Mouse (Mus musculus) layer of hippocampus, adult 8-10 months (tissue): ENCODE data around the gene Zdhhc4. TPM values are rescaled to one million over a fixed set of nuclear protein-coding genes. Genes with fewer than 3 reads are reported as not detected.

Experiments
- DNase-seq, 2 experiments: peaks; one replicate each; pipeline ENCODE4 v3.0.0; 2022; ENCODE audit warnings: low spot score in 2 of 2
- total RNA-seq, 4 experiments: library from RNA; stranded (reverse); gene quantifications; 2 replicates each; pipeline ENCODE4 v1.2.4; 2022

Gene Zdhhc4
- total RNA-seq, 4 experiments from 2014 or later: 50.4 to 57.0 (median 54.1) TPM

DNA sequence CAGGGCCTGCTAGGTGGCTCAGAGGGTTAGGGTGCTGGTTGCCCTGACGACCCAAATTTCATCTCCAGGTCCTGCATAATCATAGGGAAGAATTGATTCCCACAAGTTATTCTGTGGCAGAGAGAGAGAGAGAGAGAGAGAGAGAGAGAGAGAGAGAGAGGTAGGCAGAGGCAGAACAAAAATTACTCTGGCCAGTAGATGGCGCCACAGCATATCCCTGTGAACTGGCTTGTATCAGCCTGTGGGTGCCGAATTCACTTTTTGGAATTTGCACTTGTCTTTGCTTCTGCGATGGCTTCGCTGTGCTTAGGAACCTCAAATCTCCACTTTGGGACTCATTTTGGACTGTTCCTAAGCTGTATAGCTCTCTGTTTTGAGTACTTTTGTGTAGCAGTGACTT is 4.8 kb upstream of the Zdhhc4 start:
- peak in 1 of 2 experiments; percentile 90 for DNase-seq

GRCm38 (mm10) chr5:143317288-143317610 is 11.8 kb downstream of the Zdhhc4 start:
- no peak for DNase-seq

DNA sequence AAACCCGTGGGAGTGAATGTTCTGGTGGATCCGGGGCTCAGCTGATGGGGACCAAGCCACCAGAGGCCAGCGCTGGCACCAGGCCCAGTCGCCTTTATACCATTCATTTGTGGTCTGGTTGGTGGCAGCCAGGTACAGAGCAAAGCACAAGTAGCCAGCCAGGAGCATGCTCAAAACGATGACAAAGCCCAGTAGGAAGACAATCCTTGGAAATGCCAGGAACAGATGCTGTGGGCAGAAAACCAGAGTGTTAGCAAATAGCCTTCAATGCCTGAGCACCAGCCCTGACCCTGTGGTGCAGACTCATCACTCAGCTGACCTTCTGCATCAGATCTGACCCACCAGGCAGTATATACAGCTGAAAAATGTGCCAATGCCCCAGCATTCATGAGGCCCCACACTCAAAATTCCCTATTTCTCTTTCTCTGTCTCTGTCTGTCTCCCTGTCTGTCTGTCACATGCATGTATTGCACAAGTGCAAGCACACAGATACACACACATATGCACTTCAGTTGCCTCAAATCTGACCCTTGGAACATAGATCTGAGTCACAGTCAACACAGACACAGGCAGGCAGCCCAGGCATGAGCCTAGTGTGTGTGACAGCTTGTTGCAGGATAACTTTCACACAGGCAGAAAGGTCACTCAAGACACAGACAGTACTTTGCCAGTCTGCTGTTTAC is 12.3 kb downstream of the Zdhhc4 start:
- DNase-seq: no peak

- DNase-seq: no peak
These were observed 13.6 kb downstream of the Zdhhc4 start for GRCm38 (mm10) chr5:143315514-143315888.

- peak; percentile 60 to 86 for DNase-seq
These were observed 14.1 kb downstream of the Zdhhc4 start, which contains the start of gene E130309D02Rik for GRCm38 (mm10) chr5:143314730-143315513. TSS of gene E130309D02Rik (minus strand) at chr5:143315360.

DNA sequence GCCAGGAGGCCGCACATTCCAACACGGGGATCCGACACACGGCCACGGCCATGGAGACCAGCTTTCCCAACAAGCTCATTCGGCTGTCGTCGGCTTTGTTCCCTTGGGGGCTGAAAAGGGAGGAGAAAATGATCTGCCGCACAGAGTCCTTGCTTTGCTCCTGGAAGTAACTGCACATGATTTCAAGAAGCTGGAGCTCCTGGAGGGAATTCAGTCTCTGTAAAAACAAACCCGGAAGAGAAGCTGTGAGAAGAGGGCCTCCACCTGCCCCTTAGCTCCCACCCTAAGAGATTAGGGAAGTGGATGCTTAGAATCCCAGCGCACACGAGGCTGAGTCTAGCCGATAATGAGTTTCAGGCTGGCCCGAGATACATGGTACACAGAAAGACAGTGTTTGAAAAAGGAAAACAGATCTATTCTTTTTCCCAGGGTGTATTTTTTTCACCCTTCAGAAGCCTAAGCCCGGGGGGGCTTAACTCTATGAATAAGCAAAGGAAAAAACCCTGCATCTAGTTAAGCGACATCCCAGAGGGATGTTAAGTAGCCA is 14.8 kb downstream of the Zdhhc4 start:
- DNase-seq: no peak

DNA sequence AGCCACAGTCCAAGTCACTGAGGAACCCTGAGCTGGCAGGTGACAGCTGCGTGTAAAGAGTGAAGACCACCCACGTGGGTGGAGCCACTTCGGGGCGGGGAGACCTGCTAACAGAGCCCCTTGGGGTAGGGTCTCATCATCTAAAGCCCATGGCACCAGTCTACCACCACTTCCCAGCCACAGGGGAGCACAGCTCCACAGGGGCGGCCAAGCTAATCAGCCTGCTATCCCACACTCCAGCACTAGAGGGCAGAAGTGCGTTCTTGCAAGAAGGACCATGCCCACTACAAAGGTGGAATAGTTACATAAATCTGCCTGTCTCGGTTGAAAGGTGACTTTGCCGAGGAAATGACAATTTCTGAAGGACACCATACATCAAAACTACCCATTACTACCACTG is 17.2 kb downstream of the Zdhhc4 start:
- peak; percentile 62 to 81 for DNase-seq

DNA sequence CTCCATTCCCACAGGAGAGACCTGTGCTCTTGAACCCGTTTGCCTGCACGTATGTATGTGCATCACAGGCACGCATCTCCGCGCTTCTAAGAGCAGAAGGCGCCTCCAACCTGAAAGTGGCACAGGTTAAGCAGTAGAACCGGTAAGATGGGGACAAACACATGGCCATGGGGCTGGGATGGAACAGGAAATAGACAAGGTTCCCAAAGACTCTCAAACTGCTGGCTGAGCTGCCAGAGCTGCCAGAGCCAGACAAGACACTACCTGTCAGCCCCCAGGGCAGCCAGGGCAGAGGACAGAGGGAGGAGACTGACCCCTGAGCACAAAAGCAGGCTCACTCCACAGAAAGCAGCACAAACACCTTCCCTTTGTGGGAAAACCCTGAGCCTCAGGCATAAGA is 19.1 kb downstream of the Zdhhc4 start:
- DNase-seq: no peak

GRCm38 (mm10) chr5:143308825-143309224 is 20.2 kb downstream of the Zdhhc4 start:
- no peak for DNase-seq

GRCm38 (mm10) chr5:143304251-143304650 is 24.8 kb downstream of the Zdhhc4 start:
- DNase-seq: no peak

GRCm38 (mm10) chr5:143301296-143301695 is 27.8 kb downstream of the Zdhhc4 start:
- DNase-seq: peak in 1 of 2 experiments; percentile 28

DNA sequence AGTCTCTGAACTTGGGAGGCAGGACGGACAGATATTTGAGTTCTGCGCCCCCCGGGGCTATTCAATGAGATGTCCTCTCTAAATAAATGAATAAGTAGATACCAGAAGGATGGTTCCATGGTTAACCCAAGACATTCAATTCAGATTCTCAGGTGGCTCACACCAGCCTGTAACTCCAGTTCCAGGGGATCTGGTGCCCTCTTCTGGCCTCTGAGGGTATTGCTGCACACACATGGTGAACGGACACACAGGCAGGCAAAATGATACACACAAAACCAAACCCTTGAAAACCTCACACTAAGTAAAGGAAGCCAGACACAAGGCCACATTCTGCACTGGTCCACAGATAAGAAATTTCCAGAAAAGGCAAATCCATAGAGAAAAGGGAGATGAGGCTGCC is 29.4 kb downstream of the Zdhhc4 start:
- DNase-seq: peak in 1 of 2 experiments; percentile 60

GRCm38 (mm10) chr5:143298391-143298790 is 30.7 kb downstream of the Zdhhc4 start:
- DNase-seq: no peak

GRCm38 (mm10) chr5:143297986-143298385 is 31.1 kb downstream of the Zdhhc4 start:
- no peak for DNase-seq

GRCm38 (mm10) chr5:143295330-143295729 is 33.7 kb downstream of the Zdhhc4 start:
- no peak for DNase-seq

- no peak for DNase-seq
These were observed 34.2 kb downstream of the Zdhhc4 start for GRCm38 (mm10) chr5:143294862-143295261.

DNA sequence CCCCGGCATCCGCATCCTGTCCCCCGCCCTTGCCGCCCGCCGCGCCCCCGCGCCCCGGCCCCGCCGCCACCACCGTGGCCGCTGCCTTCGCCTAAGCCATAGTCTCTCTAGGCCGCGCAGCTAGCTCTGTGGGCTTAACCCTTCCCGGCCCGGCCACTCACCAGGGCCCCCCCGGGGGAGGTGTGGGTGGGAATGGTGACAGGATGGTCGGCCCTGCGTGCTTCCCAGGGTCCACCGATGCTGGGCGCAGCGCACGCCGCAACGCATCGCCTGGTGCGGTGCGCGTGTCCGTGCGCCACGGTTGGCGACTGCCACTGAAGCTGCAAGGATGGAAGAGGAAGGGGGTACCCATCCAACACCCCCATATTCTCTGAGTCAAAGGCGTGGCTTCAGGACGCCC is 35.7 kb downstream of the Zdhhc4 start, which contains the start of gene Zfp853:
TSS of gene Zfp853 (minus strand) at position 220 of the 400 bp plus-strand sequence.
- DNase-seq: no peak

DNA sequence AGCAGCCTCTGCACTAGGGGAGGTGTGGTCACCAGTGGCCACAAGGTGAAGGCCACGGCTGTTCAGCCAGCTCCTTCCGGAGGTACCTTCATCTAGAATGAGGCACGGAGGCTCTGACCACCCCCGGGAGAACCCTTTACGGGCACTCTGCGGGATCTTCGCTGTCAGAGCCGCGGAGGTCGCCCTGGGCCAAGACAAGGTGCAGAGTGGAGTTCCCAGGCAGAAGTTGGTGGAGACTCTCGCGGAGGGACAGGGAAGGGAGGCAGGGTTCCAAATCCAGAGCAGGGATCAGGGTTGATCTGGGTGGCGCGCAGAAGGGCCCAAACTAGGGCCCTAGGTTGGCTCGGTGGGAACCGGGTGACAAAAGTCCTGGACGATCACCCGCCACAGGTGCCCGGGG is 36.2 kb downstream of the Zdhhc4 start:
- DNase-seq: no peak

GRCm38 (mm10) chr5:143289299-143289698 is 39.8 kb downstream of the Zdhhc4 start:
- no peak for DNase-seq

GRCm38 (mm10) chr5:143288378-143288911 is 40.6 kb downstream of the Zdhhc4 start:
- no peak for DNase-seq

DNA sequence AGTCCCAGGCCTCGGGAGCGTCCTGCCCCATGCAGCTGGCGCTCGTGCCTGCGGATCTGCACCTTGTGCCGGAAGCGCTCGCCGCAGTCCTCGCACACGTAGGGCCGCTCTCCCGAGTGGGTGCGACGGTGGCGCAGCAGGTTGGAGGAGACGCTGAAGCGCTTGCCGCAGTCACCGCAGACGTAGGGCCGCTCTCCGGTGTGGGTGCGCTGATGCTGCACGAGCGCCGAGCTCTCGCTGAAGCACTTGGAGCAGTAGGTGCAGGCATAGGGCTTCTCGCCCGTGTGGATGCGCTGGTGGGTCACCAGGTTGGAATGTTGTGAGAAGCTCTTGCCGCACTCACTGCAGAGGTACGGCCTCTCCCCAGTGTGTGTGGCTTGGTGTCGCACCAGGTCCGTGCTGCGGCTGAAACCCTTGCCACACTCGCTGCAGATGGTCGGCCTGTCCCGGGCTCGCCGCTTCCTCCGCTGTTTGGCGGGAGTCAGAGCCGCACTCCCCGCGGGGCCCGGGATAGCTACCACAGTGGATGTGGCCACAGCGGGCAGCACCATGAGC is 41.2 kb downstream of the Zdhhc4 start:
- no peak for DNase-seq

- DNase-seq: no peak
These were observed 44.3 kb downstream of the Zdhhc4 start for GRCm38 (mm10) chr5:143284762-143285161.
